13 mouse cellular contexts compared by ENCODE assay signal in the genomic region with DNA sequence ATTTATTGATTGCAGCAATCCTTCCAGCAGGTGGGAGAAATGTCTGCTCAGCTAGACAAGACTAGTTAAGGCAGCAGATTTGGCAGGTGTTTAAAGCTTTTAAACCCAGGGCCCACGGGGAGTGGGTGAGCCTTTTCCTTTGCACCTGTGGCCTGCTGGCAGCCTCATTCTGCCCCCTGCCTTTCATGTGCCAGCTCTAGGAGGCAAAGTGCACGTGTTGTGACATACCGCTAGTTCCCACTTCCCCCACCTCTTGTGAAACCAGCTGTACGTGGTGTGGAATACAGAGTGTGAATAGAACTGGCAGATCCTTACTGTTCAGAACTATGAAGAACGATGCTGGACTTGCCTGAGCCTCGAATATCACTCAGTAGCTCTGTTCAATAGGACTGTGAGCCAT.
DNase-seq lines count a peak whose midpoint lies in the region; ATAC-seq and TF ChIP-seq lines count a peak whose summit lies in the region.
"Had no signal": no experiment of that assay in that cellular context is flagged by ENCODE, and none has a peak within 500 bp of the region (broad histone marks: within the 10 kb centered on the region; RNA-seq: fewer than 3 reads in every experiment).

No protein-coding gene starts in this region.

- no peak for TF ChIP-seq POLR2A in thymus, adult 2 months (IDR thresholded peaks at IDR 0.05; ENCODE audit: control insufficient read depth, extremely low read depth, insufficient read depth, low read length, poor library complexity)

- peak; percentile 13 to 22 for DNase-seq in cerebellum, postnatal 10 days
- DNase-seq in cerebellum, adult 11-12 months: no peak
- DNase-seq in liver, embryonic 14.5 days (ENCODE audit: low read depth in 3 of 3, low spot score in 3 of 3): no peak
- DNase-seq in forebrain, postnatal 0 days: peak; percentile 22
- peak; percentile 79 for DNase-seq in thymus, adult 2 months
- no peak for DNase-seq in adrenal gland, postnatal 4 days (ENCODE audit: low spot score in 2 of 2)
- no peak for DNase-seq in left cerebral cortex, adult 9 months (ENCODE audit: low spot score in 2 of 2)
- DNase-seq: right cerebral cortex, postnatal 25 days had no signal

- TF ChIP-seq CTCF in liver, embryonic 14.5 days (IDR thresholded peaks at IDR 0.05; ENCODE audit: low read depth): peak; percentile 29; the same call in 1 of the 2 replicates
- no peak for TF ChIP-seq CTCF in forebrain, postnatal 0 days (IDR thresholded peaks at IDR 0.05; ENCODE audit: low read depth)
- peak; percentile 32; the same call in 1 of the 2 replicates for TF ChIP-seq CTCF in thymus, adult 2 months (IDR thresholded peaks at IDR 0.05; ENCODE audit: borderline replicate concordance, control insufficient read depth, extremely low read depth, insufficient read depth, low read length, poor library complexity)

- no peak overlapping the region for H3K4me2 ChIP-seq in liver, embryonic 14.5 days (ENCODE audit: low read depth)
- H3K4me2 ChIP-seq in liver, embryonic 12.5 days: no peak overlapping the region
- no peak overlapping the region for H3K4me2 ChIP-seq in forebrain, postnatal 0 days (ENCODE audit: low read depth)
- H3K4me2 ChIP-seq: embryonic facial prominence, embryonic 12.5 days; heart, embryonic 11.5 days; limb, embryonic 12.5 days had no signal

- H3K36me3 ChIP-seq in liver, embryonic 14.5 days (replicated peaks; ENCODE audit: control insufficient read depth, insufficient read depth, low read depth): no peaks in the 10 kb centered on the region
- no peaks in the 10 kb centered on the region for H3K36me3 ChIP-seq in liver, embryonic 12.5 days
- H3K36me3 ChIP-seq in forebrain, postnatal 0 days (ENCODE audit: insufficient read depth): no peaks in the 10 kb centered on the region
- no peaks in the 10 kb centered on the region for H3K36me3 ChIP-seq in thymus, adult 2 months (ENCODE audit: control insufficient read depth, insufficient read depth, low read length)
- H3K36me3 ChIP-seq: embryonic facial prominence, embryonic 12.5 days; limb, embryonic 12.5 days had no signal

- no peak overlapping the region for H3K4me3 ChIP-seq in liver, embryonic 14.5 days (ENCODE audit: insufficient read depth in 1 of 2, low read depth in 2 of 2, low read length in 2 of 2)
- no peak overlapping the region for H3K4me3 ChIP-seq in liver, embryonic 12.5 days
- no peak overlapping the region for H3K4me3 ChIP-seq in forebrain, postnatal 0 days (ENCODE audit: low read depth, low read length)
- H3K4me3 ChIP-seq in thymus, adult 2 months (ENCODE audit: control insufficient read depth, insufficient read depth, low read length): no peak overlapping the region
- H3K4me3 ChIP-seq: embryonic facial prominence, embryonic 12.5 days; limb, embryonic 12.5 days had no signal

- no peak overlapping the region for H3K27ac ChIP-seq in liver, embryonic 14.5 days
- H3K27ac ChIP-seq in liver, embryonic 12.5 days: no peak overlapping the region
- H3K27ac ChIP-seq in forebrain, postnatal 0 days (ENCODE audit: low read depth, low read length): no peak overlapping the region
- no peak overlapping the region; the same call in 1 of the 2 replicates for H3K27ac ChIP-seq in thymus, adult 2 months (ENCODE audit: control insufficient read depth, insufficient read depth, low read length)
- H3K27ac ChIP-seq: embryonic facial prominence, embryonic 12.5 days; limb, embryonic 12.5 days had no signal

- TF ChIP-seq EP300 in liver, embryonic 14.5 days (IDR thresholded peaks at IDR 0.05; ENCODE audit: low read depth): no peak

- whole genome bisulfite sequencing in liver, embryonic 14.5 days (ENCODE audit: insufficient replicate concordance): 41% methylated on average over 6 of the region's 6 CpGs
- WGBS in liver, embryonic 12.5 days (ENCODE audit: insufficient replicate concordance): 52% methylated on average over 6 of the region's 6 CpGs
- 17% methylated on average over 6 of the region's 6 CpGs for WGBS in forebrain, postnatal 0 days
- 5% methylated on average over 6 of the region's 6 CpGs for WGBS in thymus, adult 2 months

- H3K9me3 ChIP-seq in liver, embryonic 14.5 days (ENCODE audit: control insufficient read depth, low read length): no peaks in the 10 kb centered on the region
- H3K9me3 ChIP-seq in liver, embryonic 12.5 days (replicated peaks): no peaks in the 10 kb centered on the region
- H3K9me3 ChIP-seq in forebrain, postnatal 0 days (ENCODE audit: low read length): no peaks in the 10 kb centered on the region
- H3K9me3 ChIP-seq: embryonic facial prominence, embryonic 12.5 days; limb, embryonic 12.5 days had no signal

- H3K9ac ChIP-seq in liver, embryonic 14.5 days (replicated peaks): no peak overlapping the region
- no peak overlapping the region for H3K9ac ChIP-seq in liver, embryonic 12.5 days
- H3K9ac ChIP-seq in forebrain, postnatal 0 days: no peak overlapping the region
- H3K9ac ChIP-seq: embryonic facial prominence, embryonic 12.5 days; limb, embryonic 12.5 days had no signal

- no peak for ATAC-seq in liver, embryonic 14.5 days (ENCODE audit: insufficient read depth)
- no peak for ATAC-seq in liver, embryonic 12.5 days
- ATAC-seq in forebrain, postnatal 0 days: peak; percentile 56
- ATAC-seq: Patski had no signal

- H3K27me3 ChIP-seq in liver, embryonic 14.5 days (ENCODE audit: control insufficient read depth, insufficient read depth, low read length): no peaks in the 10 kb centered on the region
- H3K27me3 ChIP-seq in liver, embryonic 12.5 days (replicated peaks): no peaks in the 10 kb centered on the region
- no peaks in the 10 kb centered on the region for H3K27me3 ChIP-seq in forebrain, postnatal 0 days (ENCODE audit: insufficient read depth, low read length)
- H3K27me3 ChIP-seq in thymus, adult 2 months (ENCODE audit: control insufficient read depth, insufficient read depth, low read length): no peaks in the 10 kb centered on the region
- H3K27me3 ChIP-seq: embryonic facial prominence, embryonic 12.5 days; limb, embryonic 12.5 days; Patski had no signal

- H3K4me1 ChIP-seq in liver, embryonic 14.5 days (replicated peaks; ENCODE audit: control insufficient read depth in 2 of 2, insufficient read depth in 2 of 2, low read length in 1 of 2): no peaks in the 10 kb centered on the region
- H3K4me1 ChIP-seq in liver, embryonic 12.5 days: no peaks in the 10 kb centered on the region
- no peaks in the 10 kb centered on the region for H3K4me1 ChIP-seq in forebrain, postnatal 0 days (ENCODE audit: insufficient read depth)
- H3K4me1 ChIP-seq in thymus, adult 2 months (replicated peaks; ENCODE audit: control insufficient read depth, insufficient read depth, low read length): peaks cover 6% of the 10 kb centered on the region

Comparison
In these comparisons a context has a peak if more than half of its experiments do, and no peak if none do; other contexts are left out.
1. DNase-seq: peak in cerebellum, postnatal 10 days (2 of 2), forebrain, postnatal 0 days (single experiment) and thymus, adult 2 months (single experiment); none in cerebellum, adult 11-12 months (single experiment), liver, embryonic 14.5 days (0 of 3), adrenal gland, postnatal 4 days (0 of 2) and left cerebral cortex, adult 9 months (0 of 2).